Mouse (Mus musculus) liver, postnatal 0 days (tissue): ENCODE measurements around the gene Klhl18.

Experiments
- CTCF ChIP-seq: sonication (generic); IDR thresholded peaks from 2 replicates; pipeline ENCODE4 v1.5.1; 2016; ENCODE audit warnings: antibody characterized with exemption, low read depth
- EP300 ChIP-seq: IDR thresholded peaks from 2 replicates; pipeline ENCODE4 v1.6.1; 2016; ENCODE audit warnings: antibody characterized with exemption, low read depth, mild to moderate bottlenecking

DNA sequence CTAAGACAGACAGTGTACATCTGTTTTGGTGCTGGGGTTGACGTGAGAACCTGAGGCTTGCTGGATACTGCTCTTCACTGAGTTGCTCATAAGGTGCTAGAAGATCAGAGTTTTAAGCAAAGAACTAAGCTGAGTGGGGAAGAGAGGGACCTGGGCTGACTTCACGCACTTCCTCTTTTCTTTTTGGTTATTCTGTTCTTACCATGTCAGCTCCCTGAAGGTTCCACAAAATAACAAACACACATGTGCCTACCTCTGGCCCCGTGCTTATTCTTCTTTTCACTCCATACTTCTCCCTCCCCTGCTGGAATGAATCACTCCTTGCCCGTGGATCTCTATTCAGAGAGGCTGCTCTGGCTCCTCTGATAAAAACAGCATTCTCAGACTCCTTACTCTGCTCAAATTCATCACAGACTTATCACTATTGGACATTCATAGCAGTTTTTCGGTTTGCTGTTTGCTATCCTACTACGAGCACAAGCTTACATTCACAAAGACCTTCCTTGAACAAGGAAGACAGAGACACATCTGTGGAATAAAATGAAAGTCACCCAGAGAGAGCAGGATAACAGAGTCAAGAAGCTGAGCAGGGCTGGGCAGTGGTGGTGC is 12.4 kb downstream of the Klhl18 start:
- TF ChIP-seq CTCF (no peak), EP300 (no peak)
